25 mouse cellular contexts compared by ENCODE assay signal in genomic region chr3:79089091-79089490, GRCm38 (mm10).
A peak's percentile ranks its signal among the peaks of the same experiment; 100 is the strongest.
DNase-seq lines count a peak whose midpoint lies in the region; ATAC-seq and TF ChIP-seq lines count a peak whose summit lies in the region.
"Had no signal": no experiment of that assay in that cellular context is flagged by ENCODE, and none has a peak within 500 bp of the region (broad histone marks: within the 10 kb centered on the region; RNA-seq: fewer than 3 reads in every experiment).

No protein-coding gene starts in this region.

- TF ChIP-seq RAD21 in CH12.LX (IDR thresholded peaks at IDR 0.05; ENCODE audit: low read depth, low read length): no peak

- no peaks in the 10 kb centered on the region for H3K9me3 ChIP-seq in CH12.LX (replicated peaks; ENCODE audit: low read length)
- H3K9me3 ChIP-seq in hindbrain, embryonic 14.5 days (ENCODE audit: control insufficient read depth, low read length): no peaks in the 10 kb centered on the region
- H3K9me3 ChIP-seq in kidney, embryonic 15.5 days (replicated peaks): no peaks in the 10 kb centered on the region
- H3K9me3 ChIP-seq: embryonic facial prominence, embryonic 13.5 days; G1E; hindbrain, embryonic 15.5 days; intestine, embryonic 15.5 days had no signal

- H3K4me3 ChIP-seq in CH12.LX (replicated peaks in 1 of 3; ENCODE audit: low read depth in 2 of 3, low read length in 2 of 3, poor library complexity in 1 of 3): no peak overlapping the region
- no peak overlapping the region for H3K4me3 ChIP-seq in hindbrain, embryonic 14.5 days (replicated peaks; ENCODE audit: low read length)
- H3K4me3 ChIP-seq in kidney, embryonic 15.5 days (replicated peaks): no peak overlapping the region
- H3K4me3 ChIP-seq: embryonic facial prominence, embryonic 13.5 days; hindbrain, embryonic 15.5 days; intestine, embryonic 15.5 days; left cerebral cortex, adult 2 months had no signal

- peaks cover 0 to 15% of the 10 kb centered on the region in 2 experiments; a peak in 2 of 4 replicates for H3K4me1 ChIP-seq in CH12.LX (ENCODE audit: control insufficient read depth in 1 of 2, insufficient read depth in 2 of 2)
- no peaks in the 10 kb centered on the region for H3K4me1 ChIP-seq in hindbrain, embryonic 14.5 days (replicated peaks; ENCODE audit: control insufficient read depth, insufficient read depth, low read length)
- H3K4me1 ChIP-seq in kidney, embryonic 15.5 days: no peaks in the 10 kb centered on the region
- H3K4me1 ChIP-seq: embryonic facial prominence, embryonic 13.5 days; hindbrain, embryonic 15.5 days; intestine, embryonic 15.5 days had no signal

- peaks cover 0 to 40% of the 10 kb centered on the region in 2 experiments for H3K36me3 ChIP-seq in CH12.LX (replicated peaks in 1 of 2; ENCODE audit: control insufficient read depth in 1 of 2, insufficient read depth in 1 of 2, low read length in 1 of 2)
- peaks cover 88% of the 10 kb centered on the region for H3K36me3 ChIP-seq in hindbrain, embryonic 14.5 days (replicated peaks; ENCODE audit: control insufficient read depth, insufficient read depth)
- peaks cover 77% of the 10 kb centered on the region for H3K36me3 ChIP-seq in kidney, embryonic 15.5 days

- TF ChIP-seq EP300 in CH12.LX (IDR thresholded peaks at IDR 0.05; ENCODE audit: low read length): peak; percentile 51

- peak; percentile 84 for ATAC-seq in common myeloid progenitor, adult 5-6 weeks (replicated peaks; ENCODE audit: low read depth, poor library complexity, severe bottlenecking)
- no peak for ATAC-seq in hindbrain, embryonic 14.5 days (ENCODE audit: low FRiP score)
- ATAC-seq in kidney, embryonic 15.5 days (replicated peaks; ENCODE audit: low FRiP score): no peak
- ATAC-seq: activated CD4-positive, CD25-positive, alpha-beta regulatory T cell, adult 4 months; CD4-positive, CD25-positive, alpha-beta regulatory T cell, adult 4 months; forebrain, embryonic 14.5 days; intestine, embryonic 15.5 days had no signal

- no peak overlapping the region for H3K4me2 ChIP-seq in CH12.LX (ENCODE audit: insufficient read depth, low read depth, poor library complexity, severe bottlenecking)
- H3K4me2 ChIP-seq in hindbrain, embryonic 14.5 days (replicated peaks): no peak overlapping the region
- H3K4me2 ChIP-seq in kidney, embryonic 15.5 days: no peak overlapping the region
- H3K4me2 ChIP-seq: embryonic facial prominence, embryonic 13.5 days; heart, embryonic 11.5 days; hindbrain, embryonic 15.5 days; intestine, embryonic 15.5 days; lung, embryonic 14.5 days; midbrain, embryonic 11.5 days had no signal

- TF ChIP-seq POLR2A in CH12.LX (IDR thresholded peaks at IDR 0.05; ENCODE audit: low read depth, low read length): no peak

- no peak overlapping the region for H3K27ac ChIP-seq in CH12.LX (ENCODE audit: insufficient read depth, low read depth)
- H3K27ac ChIP-seq in hindbrain, embryonic 14.5 days: no peak overlapping the region
- H3K27ac ChIP-seq in kidney, embryonic 15.5 days: no peak overlapping the region
- H3K27ac ChIP-seq: embryonic facial prominence, embryonic 13.5 days; hindbrain, embryonic 15.5 days; intestine, embryonic 15.5 days; kidney, postnatal 0 days; left cerebral cortex, adult 2 months had no signal

- dilution Hi-C loops in CH12.LX (cut with MboI; ENCODE audit: extremely low pct_ligation_motif_present, extremely low pct_unique_long_range_greater_than_20kb, low sequenced_read_pairs): no loop called here

- H3K27me3 ChIP-seq in CH12.LX (replicated peaks): no peaks in the 10 kb centered on the region
- no peaks in the 10 kb centered on the region for H3K27me3 ChIP-seq in hindbrain, embryonic 14.5 days (ENCODE audit: control insufficient read depth, insufficient read depth, low read length)
- H3K27me3 ChIP-seq in kidney, embryonic 15.5 days: no peaks in the 10 kb centered on the region
- H3K27me3 ChIP-seq: embryonic facial prominence, embryonic 13.5 days; hindbrain, embryonic 15.5 days; intestine, embryonic 15.5 days had no signal

- no peaks in the 10 kb centered on the region for H3K79me2 ChIP-seq in CH12.LX (replicated peaks; ENCODE audit: control insufficient read depth, extremely low read depth, insufficient read depth, poor library complexity, severe bottlenecking)

- TF ChIP-seq CTCF in CH12.LX (conservative IDR thresholded peaks at IDR 0.05 in 1 of 2, IDR thresholded peaks at IDR 0.05 in 1 of 2; ENCODE audit: low read depth in 2 of 2, low read length in 2 of 2): no peak

- in situ Hi-C loops in CH12.LX (cut with MboI; ENCODE audit: low pct_ligation_motif_present, low pct_unique_long_range_greater_than_20kb, low sequenced_read_pairs): no loop called here

- 76% methylated on average over 7 of the region's 7 CpGs for WGBS in hindbrain, embryonic 14.5 days
- 70% methylated on average over 7 of the region's 7 CpGs for WGBS in kidney, embryonic 15.5 days

- DNase-seq in retina, postnatal 1 day: peak; percentile 4
- DNase-seq in retina, embryonic 14.5 days (ENCODE audit: low spot score): no peak
- peak; percentile 71 for DNase-seq in CH12.LX (ENCODE audit: extremely low read depth)
- peak; percentile 11 for DNase-seq in skeletal muscle tissue, adult 2 months (ENCODE audit: low read depth, low spot score)
- no peak for DNase-seq in hindbrain, embryonic 14.5 days (ENCODE audit: low spot score)
- DNase-seq: adrenal gland, postnatal 10 days; cerebellum, adult 11 months; gastrocnemius, postnatal 36 days; left cerebral cortex, postnatal 4 days; liver; lung, embryonic 14.5 days; lung, postnatal 4 days had no signal

- no peak overlapping the region for H3K9ac ChIP-seq in CH12.LX (ENCODE audit: insufficient read depth, low read depth)
- no peak overlapping the region for H3K9ac ChIP-seq in hindbrain, embryonic 14.5 days
- no peak overlapping the region for H3K9ac ChIP-seq in kidney, embryonic 15.5 days
- H3K9ac ChIP-seq: embryonic facial prominence, embryonic 13.5 days; hindbrain, embryonic 15.5 days; intestine, embryonic 15.5 days; lung, embryonic 14.5 days had no signal

TF ChIP-seq in CH12.LX, 34 proteins besides CTCF, POLR2A, EP300 and RAD21:
- TF ChIP-seq BHLHE40 (IDR thresholded peaks at IDR 0.05; ENCODE audit: low read depth, low read length) (peak; percentile 61), IRF4 (IDR thresholded peaks at IDR 0.05; ENCODE audit: low read depth, low read length) (0 out of 2 replicates have a peak, but pooled peaks have one; percentile 42), ZC3H11A (IDR thresholded peaks at IDR 0.05; ENCODE audit: low read depth, low read length) (no peak), ETS1 (conservative IDR thresholded peaks at IDR 0.05; ENCODE audit: low read depth, low read length) (peak; percentile 30; the same call in 1 of the 2 replicates)

Comparison
In these comparisons a context has a peak if more than half of its experiments do, and no peak if none do; other contexts are left out.
1. DNase-seq: peak in retina, postnatal 1 day (single experiment), CH12.LX (single experiment) and skeletal muscle tissue, adult 2 months (single experiment); none in retina, embryonic 14.5 days (single experiment) and hindbrain, embryonic 14.5 days (single experiment).